Mouse (Mus musculus): ENCODE results near the gene Lfng.

Lfng gene

GRCm38 (mm10) chr5:140644263-140644662 lies 37.1 kb downstream of the Lfng start:
- DNase-seq = peak; percentile 46

GRCm38 (mm10) chr5:140644702-140645201 lies 37.6 kb downstream of the Lfng start:
- peak; percentile 90 for DNase-seq

- DNase-seq = peak; percentile 50
Observed at GRCm38 (mm10) chr5:140645454-140645853, 38.3 kb downstream of the Lfng start.

GRCm38 (mm10) chr5:140646171-140646570 lies 39.1 kb downstream of the Lfng start:
- no peak for DNase-seq

GRCm38 (mm10) chr5:140647031-140647760 lies 40.1 kb downstream of the Lfng start:
- no peak for DNase-seq

GRCm38 (mm10) chr5:140647821-140648518 lies 40.9 kb downstream of the Lfng start:
- peak; percentile 61 for DNase-seq

GRCm38 (mm10) chr5:140648519-140649100 lies 41.5 kb downstream of the Lfng start, which contains the start of gene Ttyh3:
Gene Ttyh3, minus strand, starts transcription at chr5:140649031.
- DNase-seq = peak; percentile 55

- peak; percentile 100 for DNase-seq
Observed at GRCm38 (mm10) chr5:140649101-140649667, 42.1 kb downstream of the Lfng start.

GRCm38 (mm10) chr5:140649881-140650414 lies 42.8 kb downstream of the Lfng start:
- DNase-seq = no peak

- DNase-seq = no peak
Observed at GRCm38 (mm10) chr5:140651231-140651630, 44.1 kb downstream of the Lfng start.

GRCm38 (mm10) chr5:140652587-140652986 lies 45.5 kb downstream of the Lfng start:
- DNase-seq = no peak

- DNase-seq = no peak
Observed at GRCm38 (mm10) chr5:140654096-140654845, 47.2 kb downstream of the Lfng start.

- no peak for DNase-seq
Observed at GRCm38 (mm10) chr5:140659607-140660272, 52.6 kb downstream of the Lfng start.

- DNase-seq = no peak
Observed at GRCm38 (mm10) chr5:140660398-140660797, 53.3 kb downstream of the Lfng start.

- no peak for DNase-seq
Observed at GRCm38 (mm10) chr5:140661427-140661826, 54.3 kb downstream of the Lfng start.

- no peak for DNase-seq
Observed at GRCm38 (mm10) chr5:140661875-140662643, 54.9 kb downstream of the Lfng start.

- no peak for DNase-seq
Observed at GRCm38 (mm10) chr5:140662741-140663592, 55.8 kb downstream of the Lfng start.

- DNase-seq = peak; percentile 60
Observed at GRCm38 (mm10) chr5:140663621-140664180, 56.6 kb downstream of the Lfng start.
